Mouse (Mus musculus) ovary, postnatal 36 days (tissue): Measurements from ENCODE around the gene Calm2.

ENCODE experiments used
- DNase-seq: peaks from one replicate; pipeline ENCODE4 v3.0.0; 2022; ENCODE audit warnings: low spot score, mixed read lengths

Gene Calm2

DNA sequence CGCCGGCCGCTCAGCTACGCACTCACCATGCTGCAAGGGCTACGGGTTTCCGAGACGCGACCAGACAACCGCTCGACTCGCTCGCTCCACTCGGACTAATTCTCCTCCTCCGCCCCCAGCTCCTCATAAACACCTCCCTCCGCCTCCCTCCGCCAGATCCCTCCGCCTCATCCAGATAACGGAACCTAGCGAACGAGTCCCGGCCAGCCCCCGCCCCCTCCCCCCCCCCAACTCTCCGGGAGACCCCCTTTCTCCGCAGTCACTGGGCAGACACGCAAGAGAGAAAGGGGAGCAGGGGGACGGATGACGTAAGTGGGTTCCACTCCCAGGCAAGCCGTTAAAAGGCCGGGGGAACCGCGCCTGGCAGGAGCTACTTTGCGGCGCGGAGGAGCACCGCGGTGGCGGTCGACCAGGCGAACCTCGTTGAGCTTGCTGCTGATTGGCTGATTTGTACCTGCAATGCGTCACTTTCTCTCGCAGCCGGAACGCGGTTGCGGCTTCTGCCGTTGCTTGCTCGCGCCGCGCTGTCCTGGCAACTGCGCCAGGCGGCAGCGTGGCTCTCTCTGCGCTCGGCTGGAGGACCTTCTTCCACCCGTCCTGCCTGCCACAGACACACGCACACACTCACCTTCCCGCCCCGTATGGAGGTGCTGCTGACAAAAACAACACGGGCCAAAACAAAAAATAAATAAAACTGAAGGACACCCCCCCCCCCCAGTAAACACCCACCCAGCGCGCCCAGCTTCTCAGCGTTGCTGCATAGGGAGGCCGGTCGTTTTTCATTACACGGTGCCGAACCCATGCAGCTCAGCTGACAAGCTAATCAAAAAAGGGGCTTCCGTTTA lies at the start of gene Calm2:
Gene Calm2 (minus strand): TSS at position 169 of the 845 bp plus-strand sequence.
- DNase-seq: peak; percentile 97

DNA sequence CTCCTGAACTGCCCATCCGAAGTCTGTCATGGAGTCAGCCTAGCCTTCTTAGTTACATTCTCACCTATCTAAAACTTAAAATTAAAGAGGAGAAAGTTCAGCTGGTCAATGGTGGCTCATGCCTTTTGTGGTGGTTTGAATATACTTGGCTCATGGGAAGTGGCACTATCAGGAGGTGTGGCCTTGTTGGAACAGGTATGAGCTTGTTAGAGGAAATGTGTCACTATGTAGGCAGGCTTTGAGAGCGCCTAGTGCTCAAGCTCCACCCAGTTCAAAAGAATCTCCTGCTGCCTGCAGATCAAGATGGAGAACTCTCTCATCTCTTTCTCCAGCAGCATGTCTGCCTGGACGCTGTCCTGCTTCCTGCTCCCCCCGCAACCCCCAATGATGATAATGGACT lies 48.8 kb upstream of the Calm2 start:
- no peak for DNase-seq

DNA sequence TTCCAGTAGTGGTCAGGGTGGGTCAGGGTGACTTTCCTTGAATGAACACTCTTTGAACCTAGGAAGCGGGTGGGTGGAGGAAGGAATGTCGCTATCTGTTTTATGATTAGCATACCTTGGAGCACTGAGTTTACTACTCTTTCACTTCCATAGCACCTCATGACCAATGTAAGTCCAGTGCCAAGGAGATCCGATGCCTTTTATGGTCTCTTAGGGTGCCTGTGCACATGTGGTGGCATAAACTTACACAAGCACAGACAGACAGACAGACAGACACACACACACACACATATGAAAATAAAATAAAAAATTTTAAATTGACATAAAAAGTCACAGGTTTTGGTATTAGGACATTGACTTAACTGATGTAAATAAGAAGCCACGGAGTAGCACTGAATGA lies 47.6 kb upstream of the Calm2 start:
- no peak for DNase-seq

DNA sequence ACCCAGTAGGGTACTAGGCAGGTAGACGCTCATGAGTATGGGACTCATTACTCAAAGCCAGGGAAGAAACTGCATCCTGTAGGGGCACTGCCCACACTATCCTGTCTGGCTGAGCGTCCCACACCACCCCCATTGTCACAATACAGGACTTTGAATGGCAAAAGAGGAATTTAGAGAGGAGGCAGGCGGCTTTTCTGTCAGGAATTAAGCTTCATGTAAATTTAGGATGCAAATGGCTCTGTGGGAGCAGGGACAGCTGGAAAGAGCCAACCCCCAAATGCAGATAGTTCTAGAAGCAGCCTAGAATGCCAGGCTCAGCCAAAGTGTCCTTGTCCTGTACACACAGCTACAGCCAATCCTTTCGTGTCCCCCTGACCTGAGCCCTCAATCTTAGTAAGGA lies 45.6 kb upstream of the Calm2 start:
- no peak for DNase-seq

DNA sequence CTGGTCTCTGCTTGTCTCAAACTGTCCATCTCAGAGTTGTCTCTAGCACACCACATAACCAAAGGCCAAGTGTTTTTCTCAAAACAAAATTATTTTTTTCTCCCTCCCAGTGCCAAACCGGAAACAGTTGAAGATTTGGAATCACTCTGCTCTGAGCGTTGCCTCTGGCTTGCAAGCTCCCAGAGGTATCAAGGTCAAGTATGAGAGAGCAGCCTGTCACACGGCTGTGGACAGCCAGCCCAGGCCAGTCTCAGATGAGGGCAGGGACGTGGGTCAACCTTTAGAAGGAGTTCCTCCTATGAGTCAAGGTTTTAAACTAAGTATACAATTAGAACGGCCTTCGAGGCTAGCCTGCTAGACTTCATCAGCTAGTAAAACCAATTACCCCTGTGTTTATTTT lies 43.6 kb upstream of the Calm2 start:
- DNase-seq: no peak

DNA sequence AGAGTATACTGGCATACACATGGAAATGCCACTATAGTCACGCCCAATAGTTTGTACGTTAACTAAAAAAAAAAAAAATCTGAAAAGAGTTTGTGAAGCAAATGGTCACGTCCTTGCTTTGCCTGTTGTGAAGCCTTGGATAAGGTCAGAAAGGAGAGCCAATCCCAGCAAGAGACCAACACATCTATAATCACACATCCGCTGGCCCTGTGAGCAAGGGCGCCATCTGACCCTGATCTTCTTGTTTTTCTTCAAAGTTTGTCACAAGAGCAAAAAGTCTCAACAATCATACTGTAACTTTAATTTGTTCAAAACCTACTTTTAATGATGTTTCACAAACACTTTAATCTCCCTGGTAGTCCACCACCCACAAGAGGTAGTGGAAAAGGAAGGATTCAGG lies 39.0 kb upstream of the Calm2 start:
- DNase-seq: no peak

DNA sequence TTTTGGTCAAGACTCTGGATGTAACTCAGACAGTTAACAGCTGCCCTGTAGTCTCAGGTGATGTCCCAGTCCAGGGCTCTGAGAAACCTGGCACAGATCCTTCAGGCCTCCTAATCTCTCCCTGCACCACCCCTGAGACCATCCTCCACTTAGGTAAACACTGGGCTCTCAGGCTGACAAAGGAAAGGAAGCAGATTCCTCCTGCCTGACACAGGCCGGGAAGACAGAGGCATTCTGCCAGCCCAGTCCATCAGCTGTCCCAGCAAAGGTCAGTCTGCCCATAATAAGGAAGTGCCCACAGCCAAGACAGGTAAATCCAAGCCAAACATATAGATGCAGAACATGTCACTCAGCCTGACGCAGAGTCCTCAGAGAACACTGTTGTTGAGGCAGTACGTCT lies 36.1 kb upstream of the Calm2 start:
- no peak for DNase-seq

DNA sequence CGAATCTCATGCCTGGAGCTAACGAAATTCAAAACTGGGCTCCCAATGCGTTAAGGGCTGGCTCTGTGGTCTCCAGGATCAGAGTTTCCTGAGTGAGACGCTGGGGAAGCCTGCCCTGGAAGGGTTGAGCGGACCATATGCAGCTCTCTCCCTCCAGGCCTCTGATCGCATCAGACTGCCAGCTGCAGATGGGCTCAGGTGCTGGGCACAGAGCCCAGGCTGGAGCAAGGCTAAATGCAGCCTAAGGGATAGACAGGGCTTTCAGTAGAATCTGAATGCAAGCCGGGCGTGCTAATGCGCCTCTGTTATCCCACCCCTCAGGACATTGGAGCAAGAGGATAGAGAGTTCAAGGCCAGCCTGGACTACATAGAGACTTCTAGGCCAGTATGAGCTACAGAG lies 31.8 kb upstream of the Calm2 start:
- DNase-seq: peak; percentile 26

DNA sequence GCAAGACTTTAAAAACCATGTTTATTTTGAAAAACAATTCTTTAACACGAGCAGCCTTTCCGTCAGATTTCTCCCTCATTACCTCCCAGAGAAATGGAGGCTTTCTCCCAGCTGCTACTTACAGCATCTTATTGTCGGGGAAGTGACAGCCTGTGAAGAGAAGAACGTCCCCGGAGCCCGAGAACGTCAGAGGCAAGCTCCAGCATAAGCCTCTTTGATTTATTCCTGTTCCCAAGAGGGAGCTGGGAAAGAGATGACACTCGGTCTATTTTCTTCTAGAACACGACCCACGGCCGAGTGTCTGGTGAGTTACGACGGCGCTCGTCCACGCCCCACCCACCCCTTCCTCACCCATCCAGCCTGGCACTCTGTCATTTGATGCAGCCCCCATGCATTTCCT lies 30.9 kb upstream of the Calm2 start:
- no peak for DNase-seq

DNA sequence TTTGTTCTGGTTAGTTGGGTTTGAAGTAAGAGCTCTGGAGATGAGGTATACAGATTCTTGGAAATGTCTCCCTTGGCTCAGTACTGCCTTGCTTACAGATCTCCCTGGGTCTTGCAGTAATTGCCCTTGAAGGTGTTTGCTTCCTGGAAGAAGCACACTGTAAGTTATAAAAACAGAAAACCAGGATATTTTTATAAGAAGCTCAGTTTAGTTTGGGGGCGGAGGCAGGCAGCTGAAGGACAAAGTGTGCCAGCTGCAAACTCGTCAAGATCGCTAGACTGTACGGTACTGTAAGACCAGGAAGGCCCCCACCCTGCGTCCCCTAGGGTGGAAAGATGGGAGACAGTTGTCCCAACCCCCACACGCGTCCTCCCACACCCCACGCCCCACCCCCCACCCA lies 28.6 kb upstream of the Calm2 start:
- no peak for DNase-seq

DNA sequence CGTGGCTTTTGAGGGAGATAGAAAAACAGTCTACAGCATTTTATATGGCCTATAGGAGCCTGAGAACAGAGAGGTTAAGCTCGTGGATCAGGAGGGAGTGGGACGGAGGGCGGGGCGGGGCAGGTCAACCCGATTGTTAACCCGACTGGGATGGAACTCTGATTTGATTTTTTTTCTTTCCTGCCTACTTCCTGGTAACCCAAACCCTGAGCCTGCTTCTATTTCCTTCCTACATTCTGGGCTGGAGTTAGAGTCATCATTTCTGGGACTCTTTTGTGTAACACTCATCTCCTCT lies 27.7 kb upstream of the Calm2 start:
- no peak for DNase-seq

DNA sequence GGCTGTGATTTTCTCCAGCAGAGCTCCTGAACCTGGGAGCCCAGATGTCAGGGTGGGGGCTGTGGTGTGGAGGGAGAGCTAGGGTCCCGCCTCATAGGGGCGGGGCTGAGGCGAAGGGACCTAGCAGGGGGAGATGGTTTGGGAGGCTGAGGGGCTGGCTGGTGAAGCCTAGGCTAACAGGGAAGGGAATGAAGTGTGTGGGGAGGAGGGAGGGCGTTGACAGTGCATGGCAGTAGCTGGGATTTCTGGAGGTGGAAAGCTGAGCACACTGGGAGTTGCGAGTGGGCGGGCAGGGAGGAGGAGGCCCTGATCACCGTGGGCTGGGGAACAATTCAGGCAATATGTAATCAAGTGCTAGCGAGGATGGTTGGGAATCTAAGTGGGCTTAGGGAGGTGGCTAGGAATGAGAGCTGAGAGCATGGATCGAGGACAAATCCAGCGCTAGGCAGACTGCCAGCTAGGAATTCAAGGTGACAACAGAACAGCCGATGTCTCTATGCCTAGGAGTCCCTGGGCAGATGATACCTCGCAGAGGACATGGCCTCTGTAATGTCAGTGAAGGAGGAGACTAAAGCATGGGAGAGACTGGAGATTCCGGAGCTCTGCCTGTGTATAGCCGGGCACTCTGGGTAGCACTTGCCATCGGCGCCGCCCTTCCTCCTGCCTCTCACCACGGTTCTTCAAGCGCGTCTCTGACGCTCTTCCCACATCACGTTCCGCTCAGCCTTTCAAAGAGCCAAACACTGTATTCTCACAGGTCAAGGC lies 27.2 kb upstream of the Calm2 start:
- peak; percentile 62 for DNase-seq

DNA sequence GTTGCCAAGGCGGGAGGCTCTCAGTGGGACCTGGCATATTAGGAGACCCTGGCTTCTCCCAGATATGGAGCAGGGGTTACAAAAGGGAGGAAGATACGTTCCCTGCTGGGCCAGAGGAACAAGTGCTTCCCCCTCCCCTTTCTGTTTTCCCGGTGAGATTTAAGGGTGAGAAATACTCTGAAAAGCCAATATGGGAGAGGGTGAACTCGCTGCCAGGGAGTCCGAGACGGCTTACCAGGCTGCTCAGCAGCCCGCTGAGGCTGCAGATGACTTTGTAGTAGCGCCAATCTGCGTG lies 26.7 kb upstream of the Calm2 start:
- no peak for DNase-seq

DNA sequence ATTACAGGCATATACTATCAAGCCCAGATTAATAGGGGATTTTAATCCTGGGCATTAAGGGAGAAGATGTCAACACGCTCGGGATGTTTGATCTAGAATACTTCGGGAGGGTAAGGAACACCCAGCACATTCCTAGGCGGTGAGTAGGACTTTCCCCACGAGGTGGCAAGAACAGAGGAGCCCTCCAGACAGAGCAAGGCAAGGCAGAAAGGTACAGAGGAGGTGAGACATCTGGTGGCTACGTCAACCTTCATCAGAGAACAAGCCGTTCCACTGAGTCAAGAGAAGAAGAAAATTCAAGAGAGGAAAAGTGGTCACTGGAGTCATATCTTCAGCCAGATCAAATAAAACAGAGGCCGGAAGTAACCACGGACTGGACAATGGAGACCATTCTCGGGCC lies 26.1 kb upstream of the Calm2 start:
- no peak for DNase-seq

DNA sequence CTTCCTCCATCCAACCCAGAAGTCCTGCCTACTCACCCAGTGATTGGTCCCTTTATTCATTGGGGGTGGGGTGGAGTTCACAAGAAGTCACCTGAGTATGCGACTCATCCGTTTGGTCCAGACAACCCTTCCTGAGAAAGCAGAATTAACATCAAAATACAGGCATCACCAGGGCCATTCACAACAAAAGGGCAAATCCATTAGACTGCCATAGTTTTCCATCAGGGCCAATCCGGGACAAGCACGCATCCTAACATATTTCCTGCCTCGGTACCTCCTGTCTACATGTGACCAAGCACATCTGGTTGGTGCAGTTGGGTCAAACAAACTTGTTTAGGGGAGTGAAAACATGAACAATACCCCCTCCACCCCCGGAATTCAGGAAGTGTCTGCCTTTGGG lies 24.9 kb upstream of the Calm2 start:
- DNase-seq: no peak

DNA sequence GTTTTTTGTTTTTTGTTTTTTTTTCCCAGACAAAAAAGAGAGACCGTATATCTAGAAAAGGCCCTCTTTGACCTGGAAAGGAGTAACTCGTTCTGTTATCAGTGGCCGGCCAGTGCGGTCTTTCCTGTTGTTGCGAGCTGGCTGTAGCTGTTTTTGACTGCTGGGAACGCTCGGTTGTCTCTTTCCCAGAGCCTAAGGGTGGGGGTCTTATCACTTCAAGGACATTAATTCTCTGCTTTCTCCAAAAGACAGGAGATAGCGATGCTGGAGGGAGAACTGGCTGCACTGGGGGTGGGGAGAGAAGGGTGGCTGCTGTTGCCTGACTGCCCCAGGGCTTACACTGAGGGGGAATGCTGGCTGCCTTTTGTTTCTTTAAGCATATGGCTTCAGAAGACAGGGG lies 24.1 kb upstream of the Calm2 start:
- peak; percentile 25 for DNase-seq

DNA sequence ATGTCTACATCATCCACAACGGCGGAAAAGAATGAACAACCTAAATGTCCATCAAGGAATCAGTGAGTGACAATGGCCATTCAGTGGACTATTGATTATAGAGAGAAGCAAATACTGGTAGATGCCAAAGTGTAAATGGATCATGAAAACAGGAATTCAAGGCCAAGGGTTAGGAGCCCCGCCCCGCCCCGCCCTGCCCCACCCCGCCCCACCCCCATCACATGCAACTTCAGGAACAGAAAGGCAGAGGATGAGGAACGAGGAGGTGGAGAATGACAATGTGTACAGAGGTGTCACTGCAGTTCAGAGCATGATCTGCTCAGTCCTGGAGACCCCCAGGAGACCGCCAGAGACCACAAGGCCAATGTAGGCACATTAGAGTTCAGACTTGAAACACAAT lies 23.5 kb upstream of the Calm2 start:
- DNase-seq: no peak

DNA sequence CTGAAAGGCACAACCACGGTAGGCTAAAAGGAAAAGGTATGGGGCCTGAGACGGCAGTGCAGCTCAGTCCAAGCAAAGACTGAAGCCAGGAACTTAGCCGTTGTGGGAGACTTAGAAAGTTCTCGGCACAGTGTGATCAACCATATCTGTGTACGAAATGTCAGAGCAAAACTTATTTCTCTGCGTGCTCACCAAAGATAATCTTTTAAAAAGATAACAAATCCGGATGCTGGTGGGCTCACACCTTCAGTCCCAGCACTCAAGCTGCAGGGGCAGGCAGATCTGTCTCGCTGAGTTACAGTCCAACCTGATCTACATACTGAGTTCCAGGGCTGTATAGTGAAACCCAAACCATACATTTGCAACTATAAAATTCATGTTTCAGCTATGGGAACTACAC lies 22.7 kb upstream of the Calm2 start:
- DNase-seq: no peak

DNA sequence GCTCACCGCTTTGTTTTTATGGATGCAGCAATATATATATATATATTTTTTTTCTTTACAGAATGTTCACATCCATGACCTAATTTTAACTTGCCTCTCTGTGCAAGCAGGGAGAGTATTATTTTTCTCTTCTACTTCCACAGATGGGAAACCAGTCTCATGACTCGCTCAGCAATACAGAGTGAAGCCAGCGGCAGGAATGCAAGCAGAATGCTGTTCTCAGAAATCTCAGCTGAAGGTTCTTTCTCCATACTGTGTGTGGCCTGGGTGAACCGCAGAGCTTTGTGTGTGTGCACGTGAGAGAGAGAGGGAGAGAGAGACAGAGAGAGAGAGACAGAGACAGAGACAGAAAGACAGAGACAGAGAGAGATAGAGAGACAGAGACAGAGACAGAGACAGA lies 21.9 kb upstream of the Calm2 start:
- no peak for DNase-seq

DNA sequence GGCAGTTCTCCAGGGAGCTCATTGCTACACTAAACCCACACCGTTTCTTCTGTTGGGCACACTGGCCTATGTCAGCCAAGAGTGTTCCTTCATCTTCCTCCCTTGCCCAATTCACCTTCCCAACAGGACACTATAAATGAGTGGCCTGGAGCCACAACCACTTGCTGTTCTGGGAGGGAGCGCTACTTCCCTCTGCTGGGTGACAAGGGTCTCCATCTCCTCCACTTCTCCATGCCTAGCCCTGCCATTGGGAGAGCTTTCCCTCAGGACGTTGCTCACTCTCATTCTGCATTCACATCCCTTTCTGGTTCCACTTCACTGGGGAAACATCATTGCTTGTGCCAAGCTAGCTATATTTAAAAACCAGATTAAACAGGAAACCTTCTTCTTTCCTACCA lies 14.8 kb upstream of the Calm2 start:
- DNase-seq: no peak

DNA sequence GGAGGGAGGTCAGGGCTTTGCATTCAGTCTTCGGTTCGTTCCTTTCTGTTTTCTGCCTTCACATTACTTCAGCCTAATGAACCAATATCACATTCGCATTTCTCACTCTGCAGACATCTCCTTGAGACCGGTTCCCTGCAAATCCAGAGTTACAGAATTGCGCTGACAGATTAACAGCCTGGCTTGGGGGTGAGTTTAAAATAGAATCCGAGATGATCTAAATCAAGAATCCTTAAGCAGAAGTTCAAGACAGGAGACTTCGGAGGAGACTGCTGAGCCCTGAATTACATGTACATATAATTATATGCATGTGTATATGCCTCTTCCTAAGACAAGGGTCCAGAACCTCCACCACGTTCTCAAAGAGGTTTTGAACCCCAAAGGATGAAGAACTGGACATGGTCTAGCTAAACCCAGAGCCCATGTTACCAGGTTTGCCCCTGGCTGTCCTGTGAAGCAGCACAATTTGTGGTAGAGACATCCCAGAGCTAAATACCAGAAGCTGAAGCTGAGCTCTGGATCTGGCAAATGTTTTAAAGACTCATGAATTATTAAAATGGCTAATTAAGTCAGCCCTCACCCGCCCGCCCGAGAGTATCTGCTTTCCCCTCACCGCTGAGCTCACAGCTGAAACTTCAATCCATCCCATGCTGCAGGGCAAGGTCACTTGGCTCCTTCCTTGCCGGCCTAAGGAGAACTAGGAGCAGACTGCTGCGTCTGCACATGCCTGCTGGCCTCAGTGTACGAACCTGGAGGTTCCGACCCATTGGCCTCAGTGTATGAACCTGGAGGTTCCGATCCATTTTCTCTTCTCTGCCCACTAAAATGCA lies 14.1 kb upstream of the Calm2 start:
- no peak for DNase-seq

DNA sequence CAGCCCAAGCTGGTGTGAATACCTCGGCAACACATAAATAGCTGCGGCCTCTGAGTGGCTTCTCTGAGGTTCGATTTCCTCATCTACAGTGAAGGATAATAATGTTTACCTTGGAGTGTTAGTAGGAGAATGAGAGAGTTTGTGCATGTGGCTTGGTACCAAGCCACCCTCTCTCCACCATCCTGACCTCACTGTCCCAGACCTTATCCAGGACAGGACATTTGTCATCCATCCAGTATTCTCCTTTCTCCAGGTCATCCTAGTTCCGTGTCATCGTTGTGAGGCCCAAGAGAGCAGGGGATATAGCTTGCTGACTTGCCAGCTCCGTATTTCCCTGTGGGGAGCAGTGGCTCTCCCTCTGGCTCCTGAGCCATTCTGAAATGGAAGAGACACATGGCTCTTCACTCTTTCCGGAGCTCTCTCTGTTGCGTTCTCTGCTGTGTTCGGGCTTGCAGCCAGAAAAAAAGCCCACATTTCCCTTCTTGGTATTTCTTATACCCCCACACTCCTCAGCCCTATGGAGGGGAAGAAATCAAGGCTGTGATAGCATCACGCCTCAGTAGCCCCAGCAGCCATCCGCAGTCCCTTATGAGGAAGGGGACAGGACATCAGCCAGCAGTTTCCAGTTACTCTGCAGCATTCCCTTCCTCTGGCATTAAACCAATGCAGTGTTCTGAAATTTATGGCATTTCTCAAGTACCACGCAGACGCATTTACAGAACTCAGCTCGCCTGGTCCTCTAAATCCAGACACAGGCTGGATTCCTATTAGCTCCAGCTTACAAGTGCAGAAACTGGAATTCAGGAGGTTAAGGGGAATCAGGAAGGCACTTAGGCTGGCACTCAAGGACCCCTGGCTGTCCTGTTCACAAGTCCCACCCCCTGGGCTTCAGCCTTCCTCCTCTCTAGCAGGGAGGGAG lies 13.3 kb upstream of the Calm2 start:
- DNase-seq: no peak
